Mouse (Mus musculus): Measurements from ENCODE around the gene Rln3. TPM values are rescaled to one million over a fixed set of nuclear protein-coding genes. Genes with fewer than 3 reads are reported as not detected.

Gene Rln3
- total and polyA plus RNA-seq, 3 experiments = not detected

- TF ChIP-seq TBP (conservative IDR thresholded peaks at IDR 0.05; ENCODE audit: low read depth, low read length) (peak; percentile 59; the same call in 1 of the 2 replicates), SIN3A (IDR thresholded peaks at IDR 0.05; ENCODE audit: low read length) (no peak; the same call in 1 of the 2 replicates), RAD21 (IDR thresholded peaks at IDR 0.05; ENCODE audit: low read depth, low read length) (no peak), CTCF (conservative IDR thresholded peaks at IDR 0.05 in 1 of 2, IDR thresholded peaks at IDR 0.05 in 1 of 2; ENCODE audit: low read depth in 2 of 2, low read length in 2 of 2) (no peak), KAT2A (IDR thresholded peaks at IDR 0.05; ENCODE audit: insufficient replicate concordance, low read length) (peak; percentile 93; the same call in 1 of the 2 replicates), SMC3 (IDR thresholded peaks at IDR 0.05; ENCODE audit: low read depth, low read length) (no peak), TCF12 (IDR thresholded peaks at IDR 0.05; ENCODE audit: low read depth, low read length) (peak; percentile 74; the same call in 1 of the 2 replicates), PAX5 (IDR thresholded peaks at IDR 0.05; ENCODE audit: low read length) (no peak), MAFK (IDR thresholded peaks at IDR 0.05; ENCODE audit: insufficient replicate concordance, low read length) (no peak), EP300 (IDR thresholded peaks at IDR 0.05; ENCODE audit: low read length) (no peak), CHD1 (IDR thresholded peaks at IDR 0.05; ENCODE audit: low read depth, low read length) (no peak), GABPA (IDR thresholded peaks at IDR 0.05; ENCODE audit: insufficient replicate concordance, low read depth, low read length) (peak; percentile 55; the same call in 1 of the 2 replicates), ZC3H11A (IDR thresholded peaks at IDR 0.05; ENCODE audit: low read depth, low read length) (no peak), ELF1 (IDR thresholded peaks at IDR 0.05; ENCODE audit: low read depth, low read length) (peak; percentile 92)
Observed at GRCm38 (mm10) chr8:84066291-84066930, 21.6 kb upstream of the Rln3 start, which contains the start of gene Rfx1 (continued).

- Histone ChIP-seq H3K4me1 (ENCODE audit: control insufficient read depth in 1 of 2, insufficient read depth in 2 of 2) (peaks cover 25 to 54% of the 10 kb centered on the region in 2 experiments), H3K9ac (ENCODE audit: insufficient read depth, low read depth) (peak overlapping the region; percentile 93), H3K4me2 (ENCODE audit: insufficient read depth, low read depth, poor library complexity, severe bottlenecking) (peak overlapping the region; percentile 37; the same call in 1 of the 2 replicates), H3K27ac (ENCODE audit: insufficient read depth, low read depth) (peak overlapping the region; percentile 47), H3K79me2 (replicated peaks; ENCODE audit: control insufficient read depth, extremely low read depth, insufficient read depth, poor library complexity, severe bottlenecking) (peaks cover 10% of the 10 kb centered on the region; the same call in 1 of the 2 replicates), H3K36me3 (replicated peaks in 1 of 2; ENCODE audit: control insufficient read depth in 1 of 2, insufficient read depth in 1 of 2, low read length in 1 of 2) (peaks cover 0 to 3% of the 10 kb centered on the region in 2 experiments), H3K27me3 (replicated peaks) (no peaks in the 10 kb centered on the region), H3K9me3 (replicated peaks; ENCODE audit: low read length) (no peaks in the 10 kb centered on the region), H3K4me3 (replicated peaks in 1 of 3; ENCODE audit: low read depth in 2 of 3, low read length in 2 of 3, poor library complexity in 1 of 3) (peak overlapping the region; percentile 68 to 71 (median 70))
- dilution Hi-C loops (cut with MboI; ENCODE audit: extremely low pct_ligation_motif_present, extremely low pct_unique_long_range_greater_than_20kb, low sequenced_read_pairs) = no loop called here
- DNase-seq (ENCODE audit: extremely low read depth) = no peak
- TF ChIP-seq POLR2A (IDR thresholded peaks at IDR 0.05; ENCODE audit: low read depth, low read length) (no peak), ZMIZ1 (IDR thresholded peaks at IDR 0.05; ENCODE audit: low read depth, low read length) (no peak), ZNF384 (IDR thresholded peaks at IDR 0.05; ENCODE audit: low read depth, low read length) (peak; percentile 45; the same call in 1 of the 2 replicates), SIN3A (IDR thresholded peaks at IDR 0.05; ENCODE audit: low read length) (peak; percentile 20; the same call in 1 of the 2 replicates), CHD1 (IDR thresholded peaks at IDR 0.05; ENCODE audit: low read depth, low read length) (0 out of 2 replicates have a peak, but pooled peaks have one; percentile 65)
- in situ Hi-C loops (cut with MboI; ENCODE audit: low pct_ligation_motif_present, low pct_unique_long_range_greater_than_20kb, low sequenced_read_pairs) = no loop called here
Observed at GRCm38 (mm10) chr8:84065457-84066072, 20.8 kb upstream of the Rln3 start.
